Mouse (Mus musculus) liver, adult 2 months (tissue): ENCODE measurements around the gene Sh3tc1. TPM values are rescaled to one million over a fixed set of nuclear protein-coding genes. Genes with fewer than 3 reads are reported as not detected.

ENCODE experiments used
- DNase-seq: peaks from one replicate; pipeline ENCODE4 v3.0.0-alpha.2; 2011; ENCODE audit warnings: low read depth, low spot score; ENCODE audit errors: extremely low read depth
- H3K27ac ChIP-seq: fragments of 200-500 bp; replicated peaks from 2 replicates; pipeline ENCODE4 v1.5.1; 2012; ENCODE audit warnings: low read depth, mild to moderate bottlenecking, control low read depth, inconsistent platforms, low read length; ENCODE audit not compliant: insufficient read depth
- H3K27me3 ChIP-seq: fragments of 200-500 bp; 2 replicates; pipeline ENCODE4 v1.6.1; 2012; ENCODE audit warnings: mild to moderate bottlenecking, moderate library complexity, low read length, inconsistent platforms; ENCODE audit not compliant: control insufficient read depth, insufficient read depth
- H3K36me3 ChIP-seq: fragments of 200-500 bp; 2 replicates; pipeline ENCODE4 v1.6.1; 2012; ENCODE audit warnings: low read length, inconsistent platforms; ENCODE audit not compliant: control insufficient read depth, insufficient read depth
- H3K4me1 ChIP-seq: fragments of 200-500 bp; 2 replicates; pipeline ENCODE4 v1.6.1; 2011; ENCODE audit warnings: low read length; ENCODE audit not compliant: control insufficient read depth, insufficient read depth
- H3K4me3 ChIP-seq: fragments of 200-500 bp; 2 replicates; pipeline ENCODE4 v1.5.1; 2011; ENCODE audit warnings: low read depth, mild to moderate bottlenecking, control low read depth, low read length, moderate library complexity; ENCODE audit not compliant: insufficient read depth
- H3K79me2 ChIP-seq: fragments of 200-500 bp; 2 replicates; pipeline ENCODE4 v1.6.1; 2012; ENCODE audit warnings: inconsistent platforms, mild to moderate bottlenecking, low read length, moderate library complexity; ENCODE audit not compliant: control insufficient read depth, insufficient read depth
- H3K9ac ChIP-seq: fragments of 200-500 bp; 2 replicates; pipeline ENCODE4 v1.6.1; 2012; ENCODE audit warnings: low read depth, mild to moderate bottlenecking, control low read depth, inconsistent platforms, low read length
- CTCF ChIP-seq: fragments of 200-500 bp; IDR thresholded peaks from 2 replicates; pipeline ENCODE4 v1.5.1; 2011; ENCODE audit warnings: low read depth, low read length, control low read depth
- POLR2A ChIP-seq: fragments of 200-500 bp; IDR thresholded peaks from 2 replicates; pipeline ENCODE4 v1.6.1; 2011; ENCODE audit warnings: low read length, control low read depth; ENCODE audit not compliant: insufficient read depth; ENCODE audit errors: extremely low read depth
- WGBS: fragments of 180-500 bp; shearing (Covaris S2); methylation state at CpG from one replicate; pipeline ENCODE4 v1.1.7; 2018; 5-methylcytosine and 5-hydroxymethylcytosine counted together
- polyA plus RNA-seq: library from polyadenylated mRNA; depleted of rRNA; stranded (reverse); fragments of >200 nt; gene quantifications from 2 replicates; pipeline ENCODE4 v1.2.3, GENCODE M21; 2012
- total RNA-seq: library from RNA; depleted of rRNA; stranded (reverse); fragments of >200 nt; gene quantifications from 2 replicates; pipeline ENCODE4 v1.2.3, GENCODE M21; 2014

The Sh3tc1 gene
- total and polyA plus RNA-seq, 2 experiments: 3.0 to 5.2 TPM

DNA sequence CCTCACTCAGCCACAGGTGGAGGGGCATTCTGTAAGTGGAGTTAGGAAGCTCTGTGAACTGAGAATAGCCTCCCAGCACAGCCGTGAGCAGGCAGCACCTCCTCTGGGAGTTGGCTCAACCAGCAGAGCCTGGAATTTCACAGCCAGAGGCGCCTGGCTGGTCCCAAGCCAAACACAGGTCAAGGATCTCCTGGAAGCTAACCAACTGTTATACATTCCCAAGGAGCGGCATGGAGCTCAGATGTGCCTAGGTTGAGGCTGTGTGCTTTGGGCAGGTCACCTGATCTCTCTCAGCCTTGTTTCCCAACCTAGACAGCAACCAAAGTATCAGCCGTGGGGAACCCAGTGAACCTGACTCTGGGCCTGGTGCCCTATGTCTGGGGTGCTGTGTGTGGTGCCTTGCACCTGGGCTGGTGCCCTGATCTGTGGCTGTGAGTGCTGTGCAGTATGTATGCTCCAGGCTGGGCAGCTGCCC lies 65.7 kb downstream of the Sh3tc1 start:
- peaks cover 23% of the 10 kb centered on the region for H3K4me1 ChIP-seq
- peak overlapping the region; percentile 32; the same call in 1 of the 2 replicates for H3K27ac ChIP-seq
- DNase-seq: peak; percentile 98
- H3K27me3 ChIP-seq: peaks cover 3% of the 10 kb centered on the region; the same call in 1 of the 2 replicates
- H3K36me3 ChIP-seq: no peaks in the 10 kb centered on the region
- 13% methylated on average over 4 of the region's 4 CpGs for WGBS
- H3K4me3 ChIP-seq: no peak overlapping the region
- TF ChIP-seq CTCF (0 out of 2 replicates have a peak, but pooled peaks have one; percentile 15), POLR2A (no peak)
- no peaks in the 10 kb centered on the region for H3K79me2 ChIP-seq
- H3K9ac ChIP-seq: no peak overlapping the region

DNA sequence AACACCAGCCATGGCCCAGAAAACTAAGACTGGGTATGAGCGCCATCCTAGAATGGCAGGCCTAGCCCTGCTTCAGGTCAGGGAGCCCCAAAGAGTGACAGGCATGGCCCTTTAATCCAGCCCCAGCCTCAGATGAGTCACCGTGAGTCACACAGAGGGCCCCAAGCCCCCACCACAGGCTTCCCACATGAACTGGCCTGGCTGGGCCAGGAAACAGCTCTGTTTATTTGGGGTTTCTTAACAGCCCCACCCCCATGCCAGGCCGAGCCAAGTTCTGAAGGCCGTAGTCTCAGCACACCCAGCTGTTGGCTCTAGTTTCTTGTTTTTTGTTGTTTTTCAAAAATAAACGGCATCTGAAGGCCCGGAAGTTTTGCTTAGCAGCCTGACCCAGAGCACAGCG lies 66.7 kb downstream of the Sh3tc1 start:
- peak; percentile 86 for DNase-seq
- Histone ChIP-seq H3K36me3 (no peaks in the 10 kb centered on the region), H3K27me3 (no peaks in the 10 kb centered on the region), H3K9ac (no peak overlapping the region), H3K27ac (peak overlapping the region; percentile 57), H3K79me2 (no peaks in the 10 kb centered on the region), H3K4me3 (no peak overlapping the region), H3K4me1 (peaks cover 23% of the 10 kb centered on the region)
- WGBS: 19% methylated on average over 7 of the region's 7 CpGs
- no peak for TF ChIP-seq POLR2A
- TF ChIP-seq CTCF: no peak

DNA sequence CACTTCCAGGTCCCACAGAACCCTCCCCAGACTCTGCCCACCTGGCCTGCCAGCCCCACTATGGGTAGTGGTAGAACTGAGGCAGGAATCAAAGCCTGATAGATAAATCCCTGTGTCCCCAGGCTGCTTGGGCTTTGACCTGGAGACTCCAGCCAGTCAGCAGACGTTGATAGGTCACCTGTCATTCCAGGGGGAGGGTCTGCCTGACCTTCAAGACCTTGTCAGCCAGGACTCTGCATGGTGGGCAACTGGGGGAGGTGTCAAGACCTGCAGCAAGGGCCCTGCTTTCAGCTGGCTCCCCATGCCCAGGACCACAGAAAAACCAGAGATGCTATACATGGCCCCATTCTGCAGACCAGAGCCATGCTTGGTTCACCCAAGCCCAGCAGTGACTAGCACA lies 67.2 kb downstream of the Sh3tc1 start:
- H3K4me3 ChIP-seq: no peak overlapping the region
- no peak for DNase-seq
- H3K27ac ChIP-seq: peak overlapping the region; percentile 57
- WGBS: 56% methylated on average over 1 of the region's 1 CpGs
- H3K9ac ChIP-seq: no peak overlapping the region
- no peaks in the 10 kb centered on the region for H3K36me3 ChIP-seq
- no peaks in the 10 kb centered on the region for H3K27me3 ChIP-seq
- no peaks in the 10 kb centered on the region for H3K79me2 ChIP-seq
- peaks cover 23% of the 10 kb centered on the region for H3K4me1 ChIP-seq
- no peak for TF ChIP-seq CTCF
- TF ChIP-seq POLR2A: no peak

DNA sequence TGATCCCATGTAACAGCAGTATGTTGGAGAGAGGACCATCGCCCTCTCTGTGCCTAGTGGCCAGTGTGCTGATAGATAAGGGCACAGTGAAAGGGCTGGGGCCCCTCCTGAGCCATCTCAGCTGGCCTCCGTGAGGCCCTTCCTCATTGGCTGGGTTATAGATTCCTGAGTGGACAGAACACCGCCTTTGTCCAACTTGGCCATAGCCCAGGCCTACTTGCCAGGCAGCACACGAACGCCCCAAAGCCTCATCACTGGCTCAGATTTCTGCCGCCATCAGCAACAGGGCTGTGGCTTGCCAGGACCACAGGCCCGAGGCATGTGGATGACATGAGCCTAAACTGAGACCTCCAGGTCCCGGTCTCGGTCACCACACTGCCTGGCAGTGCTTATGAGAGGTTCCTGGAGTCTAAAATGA lies 68.3 kb downstream of the Sh3tc1 start:
- 27% methylated on average over 9 of the region's 9 CpGs for WGBS

DNA sequence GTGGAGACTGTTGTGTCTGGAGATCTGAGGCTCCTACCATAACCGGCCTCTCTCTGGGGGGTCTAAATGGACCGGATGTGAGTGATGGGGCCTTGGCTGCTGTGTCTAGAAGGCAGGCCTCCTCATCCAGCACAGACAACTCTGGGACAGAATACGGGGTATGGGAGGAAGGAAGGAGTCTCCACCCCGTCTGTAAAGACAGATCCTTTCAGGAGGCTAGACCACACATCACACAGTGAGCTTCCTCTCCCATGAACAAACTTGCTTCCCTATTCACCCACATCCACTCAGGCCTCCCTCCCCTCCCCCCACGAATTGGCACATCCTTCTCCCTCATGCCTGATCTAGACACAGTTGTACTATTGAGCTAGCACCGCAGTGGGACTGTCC lies 69.4 kb downstream of the Sh3tc1 start:
- Histone ChIP-seq H3K9ac (no peak overlapping the region), H3K79me2 (no peaks in the 10 kb centered on the region), H3K4me1 (peaks cover 23% of the 10 kb centered on the region), H3K27me3 (no peaks in the 10 kb centered on the region), H3K27ac (no peak overlapping the region), H3K36me3 (no peaks in the 10 kb centered on the region), H3K4me3 (no peak overlapping the region)
- 53% methylated on average over 6 of the region's 6 CpGs for whole genome bisulfite sequencing
- peak; percentile 16 for DNase-seq
- TF ChIP-seq CTCF (no peak), POLR2A (no peak)

More for the DNA sequence above, 68.3 kb downstream of the Sh3tc1 start:
- no peaks in the 10 kb centered on the region for H3K36me3 ChIP-seq
- no peak overlapping the region for H3K9ac ChIP-seq
- H3K79me2 ChIP-seq: no peaks in the 10 kb centered on the region
- TF ChIP-seq CTCF: no peak
- TF ChIP-seq POLR2A: no peak
- H3K27me3 ChIP-seq: no peaks in the 10 kb centered on the region
- H3K27ac ChIP-seq: no peak overlapping the region
- H3K4me3 ChIP-seq: no peak overlapping the region
- H3K4me1 ChIP-seq: peaks cover 23% of the 10 kb centered on the region
- DNase-seq: peak; percentile 85

DNA sequence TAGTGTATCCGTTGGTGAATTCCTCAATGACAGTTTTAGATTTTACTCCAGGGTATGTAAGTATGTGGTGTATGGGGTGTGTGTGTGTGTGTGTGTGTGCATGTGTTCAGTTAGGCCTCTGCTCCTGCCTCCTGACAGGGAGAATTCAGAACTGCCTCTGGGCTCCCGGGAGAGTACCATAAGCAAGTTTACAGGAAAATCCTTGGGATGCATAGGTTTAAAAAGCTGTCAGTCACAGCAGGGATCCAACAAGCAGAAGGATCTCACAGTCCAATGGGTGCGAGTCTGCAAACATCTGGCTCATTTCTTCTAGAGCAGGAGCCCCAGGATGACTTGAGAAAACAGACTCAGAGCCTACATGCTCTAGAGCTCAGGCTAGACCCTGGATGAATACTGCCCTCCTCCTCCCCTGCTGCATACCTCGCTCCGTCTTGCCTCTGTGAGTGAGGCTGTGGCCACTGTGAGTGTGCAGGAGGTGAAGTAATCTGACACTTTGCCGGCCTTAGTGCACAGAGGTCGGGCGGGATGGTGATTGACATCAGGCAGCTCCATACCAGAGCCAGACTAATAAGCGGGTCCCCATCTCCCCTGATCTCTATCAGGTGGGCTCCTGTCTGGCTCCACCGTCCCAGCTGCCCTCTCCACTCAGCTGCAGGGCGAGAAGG lies 69.9 kb downstream of the Sh3tc1 start:
- H3K27ac ChIP-seq: no peak overlapping the region
- TF ChIP-seq CTCF: no peak
- TF ChIP-seq POLR2A: no peak

More for the DNA sequence above, 69.9 kb downstream of the Sh3tc1 start:
- WGBS: 74% methylated on average over 11 of the region's 11 CpGs
- no peak overlapping the region for H3K4me3 ChIP-seq
- H3K79me2 ChIP-seq: no peaks in the 10 kb centered on the region
- no peaks in the 10 kb centered on the region for H3K36me3 ChIP-seq
- no peak overlapping the region for H3K9ac ChIP-seq
- no peaks in the 10 kb centered on the region for H3K27me3 ChIP-seq
- peaks cover 23% of the 10 kb centered on the region for H3K4me1 ChIP-seq
- no peak for DNase-seq
